Mouse (Mus musculus) neutrophil, adult 5-6 weeks (primary cell): ENCODE data around the gene Traf3ip3. TPM values are rescaled to one million over a fixed set of nuclear protein-coding genes. Genes with fewer than 3 reads are reported as not detected.

Experiments
- ATAC-seq: fragments of 151-379, 151-347 bp; 2 replicates; pipeline ENCODE4 v1.8.0; 2017; ENCODE audit warnings: mild to moderate bottlenecking, moderate TSS enrichment; ENCODE audit not compliant: insufficient number of reproducible peaks, poor library complexity, low FRiP score, severe bottlenecking; ENCODE audit errors: extremely low read depth
- total RNA-seq: library from RNA; stranded (forward); fragments of 200-1000 nt; gene quantifications from 2 replicates; pipeline ENCODE4 v1.2.3, GENCODE M21; 2017

Traf3ip3 gene
- total RNA-seq, 1 experiment from 2014 or later, result 473 TPM

GRCm38 (mm10) chr1:193214053-193214452 is 12.6 kb upstream of the Traf3ip3 start:
- ATAC-seq, result no peak

DNA sequence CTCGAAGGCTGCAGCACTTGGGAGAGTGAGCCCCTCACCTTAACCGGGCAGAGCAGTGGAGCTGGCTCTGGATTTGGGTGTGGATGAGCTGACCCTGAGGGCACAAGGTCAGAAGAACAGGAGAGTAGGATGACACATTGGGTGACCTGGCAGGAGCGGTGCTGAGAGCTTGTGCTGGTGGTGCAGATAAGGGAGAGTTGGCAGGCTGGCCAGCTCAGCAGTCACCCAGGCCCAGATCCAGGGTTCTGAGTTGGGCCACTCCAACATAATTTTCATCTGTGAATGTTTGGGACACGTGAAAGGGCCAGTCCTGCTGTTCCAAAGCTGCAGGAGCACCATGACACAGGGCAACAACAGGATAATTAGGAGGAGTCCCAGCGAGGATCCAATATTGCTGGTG is 9.9 kb upstream of the Traf3ip3 start:
- no peak for ATAC-seq

- peak; percentile 96 for ATAC-seq
Measured at GRCm38 (mm10) chr1:193208178-193208577, 6.7 kb upstream of the Traf3ip3 start.

GRCm38 (mm10) chr1:193207503-193207902 is 6.0 kb upstream of the Traf3ip3 start, which contains the start of gene Lamb3:
Lamb3 (plus strand) TSS chr1:193207699.
- ATAC-seq, result peak; percentile 41

DNA sequence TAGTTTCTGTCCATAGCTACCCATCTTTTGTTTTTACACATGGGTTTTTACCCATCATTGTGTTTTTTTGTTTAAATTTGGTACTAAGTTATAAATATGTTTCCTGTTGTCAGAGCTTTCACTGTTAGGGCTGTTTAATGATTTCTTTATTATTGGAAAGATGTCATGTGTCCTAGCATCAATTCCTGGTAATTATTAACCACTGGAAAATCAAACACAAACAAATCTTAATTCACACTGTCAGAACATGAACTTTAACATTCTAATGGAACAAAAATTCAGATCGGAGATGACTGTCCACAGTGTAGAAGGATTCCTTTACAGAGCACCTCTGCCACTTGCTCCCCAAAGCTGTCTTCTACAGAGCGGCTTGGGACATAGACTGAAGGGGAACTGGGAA is 3.9 kb upstream of the Traf3ip3 start:
- no peak for ATAC-seq

DNA sequence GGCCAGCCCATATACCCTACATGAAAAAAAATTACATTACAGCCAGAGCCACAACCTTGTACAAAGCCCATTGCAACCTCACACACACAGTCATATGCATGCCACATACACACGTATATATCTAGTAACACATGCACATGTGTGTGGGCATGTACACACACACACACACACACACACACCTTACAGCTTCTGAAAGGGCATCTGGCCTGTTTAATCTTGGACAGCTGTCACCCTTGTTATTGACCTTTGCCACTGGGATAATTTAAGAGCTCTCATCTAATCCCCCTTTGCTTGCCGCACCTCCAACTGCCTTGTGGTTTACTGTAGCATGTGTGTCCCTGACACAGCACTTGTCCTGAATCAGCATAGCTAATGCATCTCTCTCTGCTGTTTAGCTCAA is 2.3 kb upstream of the Traf3ip3 start:
- no peak for ATAC-seq

GRCm38 (mm10) chr1:193200640-193201382 is 692 bp downstream of the Traf3ip3 start:
- ATAC-seq, result peak; percentile 41

DNA sequence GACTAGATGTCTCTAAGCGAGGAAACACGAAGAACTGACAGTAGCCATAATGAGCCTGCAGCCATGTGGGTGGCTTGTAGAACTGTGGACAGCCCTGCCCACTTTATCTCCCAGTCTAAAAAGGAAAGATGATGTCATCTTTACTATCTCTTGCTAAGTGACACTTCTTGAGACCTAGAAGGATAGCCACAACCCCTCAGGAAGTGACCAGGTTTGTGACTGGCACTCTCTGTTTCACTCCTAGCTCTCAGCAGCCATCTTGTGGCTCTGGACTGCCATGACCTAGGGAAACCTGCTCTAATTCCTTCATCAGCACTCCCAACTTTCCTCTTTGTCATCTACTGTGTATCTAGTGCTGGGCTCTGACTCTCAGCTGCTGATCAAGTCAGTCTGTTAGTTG is 3.2 kb downstream of the Traf3ip3 start:
- peak; percentile 20; the same call in 1 of the 2 replicates for ATAC-seq

DNA sequence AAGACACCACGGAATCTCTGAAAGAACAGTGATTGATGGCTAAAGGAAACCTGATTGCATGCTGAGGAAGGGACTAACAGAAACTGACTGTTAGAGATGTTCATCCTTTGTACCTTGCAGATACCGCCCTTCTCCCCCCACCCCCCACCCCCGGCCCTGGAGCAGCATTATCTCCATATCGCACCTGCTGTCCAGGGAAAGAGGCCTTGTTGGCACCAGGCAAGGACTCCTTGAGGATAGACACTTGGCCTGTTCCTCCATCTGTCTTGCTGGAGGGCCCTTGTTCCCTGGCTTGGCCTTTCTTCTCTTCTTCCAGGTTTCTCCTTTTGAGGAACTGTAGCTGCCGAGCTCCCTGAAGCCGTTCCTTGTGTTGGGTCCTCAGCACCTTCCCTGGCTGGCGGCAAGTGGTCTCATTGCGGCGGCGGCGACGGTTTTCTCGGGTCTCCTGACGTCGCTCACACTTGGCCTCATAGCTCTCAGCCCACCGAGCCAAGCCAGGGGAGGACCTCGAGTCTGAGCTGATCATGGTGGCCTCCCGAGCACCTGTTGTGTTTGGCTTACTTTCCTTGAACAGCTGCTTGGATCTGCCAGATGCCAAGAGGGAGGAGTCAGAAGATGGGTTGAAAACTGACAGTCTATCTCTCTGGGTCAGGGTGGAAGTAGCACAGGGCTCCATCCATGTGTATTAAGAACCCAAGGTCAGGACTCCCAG is 3.9 kb downstream of the Traf3ip3 start:
- ATAC-seq, result no peak

- no peak for ATAC-seq
Measured at GRCm38 (mm10) chr1:193195169-193195810, 6.2 kb downstream of the Traf3ip3 start.

DNA sequence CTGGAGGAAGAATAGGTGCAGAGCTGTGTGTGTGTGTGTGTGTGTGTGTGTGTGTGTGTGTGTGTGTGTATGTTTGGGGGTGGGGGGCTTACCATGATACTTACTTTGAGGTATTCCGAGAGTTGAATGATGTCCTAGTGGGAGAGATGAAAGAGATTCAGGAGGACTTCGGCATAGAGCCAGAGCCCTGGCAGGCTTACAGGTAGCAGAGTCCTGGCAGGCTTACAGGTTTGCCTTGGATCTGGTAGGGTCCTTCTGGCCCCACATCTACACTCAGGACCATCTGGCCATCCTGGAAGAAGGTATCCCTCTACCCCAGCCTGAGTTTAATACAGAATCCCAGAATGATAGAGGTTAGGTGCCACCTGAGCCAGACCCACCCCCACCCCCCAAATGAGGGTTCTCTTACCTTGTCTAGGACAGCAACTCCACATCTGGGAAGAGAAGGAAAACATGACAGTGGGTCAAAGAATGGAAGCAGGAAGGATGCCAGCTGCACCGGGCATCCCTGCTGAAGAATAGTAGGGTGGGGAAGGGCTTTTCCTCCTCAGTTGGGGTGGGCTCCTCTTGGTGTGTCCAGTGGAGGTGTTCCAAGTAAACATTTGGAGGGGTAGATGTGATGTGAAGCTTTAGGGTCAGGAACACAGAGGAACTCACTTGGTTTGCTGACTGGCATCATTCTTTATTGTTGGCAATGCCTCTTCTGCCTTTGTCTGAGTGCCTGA is 6.9 kb downstream of the Traf3ip3 start:
- ATAC-seq, result no peak

DNA sequence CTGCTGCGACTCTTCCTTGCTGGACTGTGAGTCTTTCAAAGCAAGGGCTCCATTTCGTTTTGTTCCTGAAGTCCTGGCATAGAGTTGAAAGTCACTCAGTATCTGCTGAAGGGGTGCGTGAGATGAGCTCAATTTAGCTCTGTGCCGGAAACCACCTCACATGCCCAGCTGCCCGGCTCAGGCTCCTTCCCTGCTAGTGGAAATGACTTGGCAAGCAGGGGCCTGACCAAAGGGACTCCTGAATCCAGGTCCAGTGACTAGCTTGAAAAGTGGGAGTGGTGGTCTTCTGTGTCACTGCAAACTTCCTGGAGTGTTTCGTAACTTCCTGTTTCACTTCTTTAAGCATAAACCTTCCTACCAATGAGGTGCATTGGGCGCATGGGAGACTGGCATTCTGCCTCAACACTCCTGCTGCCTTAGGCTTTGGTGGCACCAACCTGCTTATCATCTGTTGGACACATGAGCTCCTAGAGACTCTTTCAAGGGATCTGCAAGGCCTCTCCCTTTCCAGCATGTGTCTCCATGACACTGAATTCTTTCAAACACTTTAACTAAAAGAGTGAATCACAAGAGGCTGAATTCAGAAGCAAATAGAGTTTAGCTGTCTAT is 9.7 kb downstream of the Traf3ip3 start:
- peak; percentile 32; the same call in 1 of the 2 replicates for ATAC-seq

- ATAC-seq, result no peak
Measured at GRCm38 (mm10) chr1:193189771-193190170, 11.7 kb downstream of the Traf3ip3 start.

GRCm38 (mm10) chr1:193189151-193189621 is 12.3 kb downstream of the Traf3ip3 start:
- peak; percentile 65 for ATAC-seq

DNA sequence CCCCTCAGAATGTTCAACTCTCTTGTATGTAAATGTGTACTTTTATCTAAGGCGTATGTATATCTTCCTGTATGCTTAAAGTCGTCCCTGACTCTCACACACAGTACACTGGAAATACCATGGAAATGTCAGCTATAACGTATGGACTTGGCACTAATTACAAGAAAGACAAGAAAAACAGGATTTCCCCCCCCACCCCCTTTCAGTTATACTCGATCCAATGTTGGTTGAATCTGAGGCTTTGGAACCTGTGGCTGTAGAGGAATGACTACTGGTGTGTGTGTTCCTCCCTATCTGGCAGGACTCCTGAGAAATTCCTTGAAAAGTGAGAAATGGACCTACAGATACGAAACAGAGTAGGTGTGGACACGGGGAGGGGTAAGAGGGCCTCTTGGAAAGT is 13.2 kb downstream of the Traf3ip3 start:
- no peak for ATAC-seq

GRCm38 (mm10) chr1:193181104-193181503 is 20.4 kb downstream of the Traf3ip3 start:
- ATAC-seq, result peak; percentile 69

- no peak for ATAC-seq
Measured at GRCm38 (mm10) chr1:193174143-193174733, 27.3 kb downstream of the Traf3ip3 start.

DNA sequence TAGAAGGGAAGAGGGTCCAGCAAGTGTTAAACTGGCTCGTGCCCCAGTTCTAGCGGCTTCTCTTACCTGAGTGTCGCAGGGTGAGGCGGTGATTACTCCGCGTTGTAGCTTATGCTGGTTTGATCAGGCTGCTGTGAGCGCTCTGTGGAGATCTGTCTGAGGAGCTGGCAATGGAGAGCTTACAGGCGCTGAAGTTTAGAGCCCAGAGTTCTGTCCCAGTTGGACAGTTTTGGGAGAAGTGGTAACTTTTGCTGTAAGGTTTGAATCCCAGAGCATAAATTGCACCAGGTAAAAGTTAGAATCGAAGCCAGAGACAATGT is 27.7 kb downstream of the Traf3ip3 start:
- no peak for ATAC-seq
